38 mouse cellular contexts compared by ENCODE assay signal in the genomic region with DNA sequence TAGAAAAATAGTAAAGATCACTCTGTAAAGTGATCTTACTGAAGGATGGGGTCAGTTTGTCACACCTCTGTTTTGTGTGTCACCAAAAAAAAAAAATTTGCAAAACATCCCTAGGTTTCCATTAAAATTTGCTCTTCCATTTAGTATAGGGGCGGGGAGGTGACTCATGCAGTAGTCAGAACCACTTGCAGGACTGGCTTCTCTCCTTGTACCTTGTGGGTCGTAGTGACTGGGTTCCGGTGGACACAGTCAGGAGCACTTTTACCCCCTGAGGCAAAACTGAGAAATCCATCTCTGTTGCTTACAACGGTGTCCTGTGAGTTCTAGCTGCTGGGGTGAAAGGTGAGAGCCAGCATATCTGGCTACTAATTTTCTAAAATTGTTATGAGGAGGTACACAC. TPM values are rescaled to one million over a fixed set of nuclear protein-coding genes. Genes with fewer than 3 reads are reported as not detected.
"Had no signal": no experiment of that assay in that cellular context is flagged by ENCODE, and none has a peak within 500 bp of the region (broad histone marks: within the 10 kb centered on the region; RNA-seq: fewer than 3 reads in every experiment).

No protein-coding gene starts in this region.

- H3K4me2 ChIP-seq: heart, embryonic 11.5 days; heart, embryonic 12.5 days; heart, embryonic 13.5 days; heart, embryonic 15.5 days; hindbrain, embryonic 12.5 days; hindbrain, embryonic 13.5 days; hindbrain, embryonic 14.5 days; hindbrain, embryonic 15.5 days; intestine, embryonic 15.5 days; kidney, embryonic 15.5 days had no signal

- H3K9me3 ChIP-seq: heart, embryonic 12.5 days; heart, embryonic 13.5 days; heart, embryonic 15.5 days; hindbrain, embryonic 10.5 days; hindbrain, embryonic 12.5 days; hindbrain, embryonic 13.5 days; hindbrain, embryonic 15.5 days; intestine, embryonic 15.5 days; kidney, embryonic 15.5 days had no signal

- ATAC-seq: hindbrain, embryonic 16.5 days; hindbrain, postnatal 0 days; inflammation-experienced regulatory T-cells, adult 6 months; intestine, embryonic 15.5 days; intestine, embryonic 16.5 days had no signal

- H3K4me1 ChIP-seq: intestine, embryonic 15.5 days had no signal

- H3K27ac ChIP-seq: heart, embryonic 13.5 days; heart, embryonic 15.5 days; hindbrain, embryonic 10.5 days; hindbrain, embryonic 12.5 days; hindbrain, embryonic 13.5 days; hindbrain, embryonic 14.5 days; hindbrain, embryonic 15.5 days; hindbrain, postnatal 0 days; intestine, embryonic 15.5 days; kidney, embryonic 15.5 days; kidney, postnatal 0 days; layer of hippocampus, adult 2 months; left cerebral cortex, adult 2 months had no signal

- DNase-seq: heart, postnatal 10 days; heart, postnatal 14 days; heart, postnatal 36 days; heart, postnatal 4 days; kidney, adult 11 months; kidney, adult 18-20 months; kidney, adult 2 months; kidney, adult 8-10 months; kidney, adult 9 months; kidney, postnatal 10 days; kidney, postnatal 14 days; kidney, postnatal 25 days; kidney, postnatal 36 days; kidney, postnatal 4 days; layer of hippocampus, adult 9-11 months; layer of hippocampus, postnatal 36 days had no signal

- H3K27me3 ChIP-seq: heart, embryonic 13.5 days; heart, embryonic 15.5 days; hindbrain, embryonic 12.5 days; hindbrain, embryonic 13.5 days; hindbrain, embryonic 15.5 days; intestine, embryonic 15.5 days; kidney, embryonic 15.5 days had no signal

- H3K9ac ChIP-seq: heart, embryonic 12.5 days; heart, embryonic 13.5 days; heart, embryonic 15.5 days; hindbrain, embryonic 12.5 days; hindbrain, embryonic 13.5 days; hindbrain, embryonic 14.5 days; hindbrain, embryonic 15.5 days; intestine, embryonic 15.5 days; kidney, embryonic 15.5 days had no signal

- H3K4me3 ChIP-seq: heart, embryonic 12.5 days; heart, embryonic 13.5 days; heart, embryonic 15.5 days; hindbrain, embryonic 10.5 days; hindbrain, embryonic 12.5 days; hindbrain, embryonic 13.5 days; hindbrain, embryonic 15.5 days; intestine, embryonic 15.5 days; kidney, embryonic 15.5 days; layer of hippocampus, adult 2 months; left cerebral cortex, adult 2 months had no signal

RNA-seq across cellular contexts. Expression of a gene that starts 20.4 kb away (rescaled TPM):
- polyA plus RNA-seq: heart, embryonic 12.5 days; heart, embryonic 13.5 days; heart, embryonic 14.5 days; heart, embryonic 15.5 days; heart, embryonic 16.5 days; hindbrain, embryonic 10.5 days; hindbrain, embryonic 11.5 days; hindbrain, embryonic 14.5 days; hindbrain, embryonic 15.5 days; kidney, adult 2 months; kidney, embryonic 14.5 days had no signal

RNA-seq across cellular contexts. Expression of a gene that starts 22.3 kb away (rescaled TPM):
- polyA plus RNA-seq: inflammation-experienced regulatory T-cells, adult 6 months had no signal
